ENCODE assay signal across 8 mouse cellular contexts in the genomic region with DNA sequence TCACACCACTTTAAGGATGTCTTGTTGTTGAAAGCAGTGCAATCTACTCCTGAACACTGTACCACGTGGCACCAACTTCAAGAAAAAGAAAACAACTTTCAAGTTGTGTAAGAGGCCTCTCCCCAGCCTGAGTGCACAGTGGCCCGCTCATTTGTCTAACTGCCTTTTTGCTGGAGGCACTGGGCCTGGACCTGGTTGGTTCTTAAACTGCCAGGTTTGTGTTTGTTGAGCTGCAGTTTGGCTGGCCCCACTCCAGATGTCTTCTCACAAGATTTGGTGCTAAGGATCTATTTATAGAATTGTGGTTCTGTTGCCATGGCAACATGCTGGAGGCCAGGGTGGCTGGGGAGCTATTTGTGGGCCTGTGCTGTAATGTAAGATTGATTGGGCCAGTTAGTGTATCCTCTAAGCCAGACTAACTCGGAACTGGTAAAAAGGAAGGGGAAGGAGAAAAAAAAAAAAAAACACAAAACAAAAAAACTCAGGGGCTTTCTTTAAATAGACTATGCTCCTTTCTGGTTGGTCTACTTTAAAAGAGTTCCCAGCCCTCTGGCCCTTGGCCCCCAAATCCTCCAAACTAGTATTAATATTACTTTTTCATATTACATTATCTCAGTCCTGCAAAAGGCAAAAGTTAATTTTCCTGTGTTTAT. TPM values are rescaled to one million over a fixed set of nuclear protein-coding genes. Genes with fewer than 3 reads are reported as not detected.
DNase-seq lines count a peak whose midpoint lies in the region; ATAC-seq and TF ChIP-seq lines count a peak whose summit lies in the region.

No protein-coding gene starts in this region.

- 30% methylated on average over 3 of the region's 3 CpGs for WGBS in hindbrain, embryonic 15.5 days

- H3K9ac ChIP-seq in hindbrain, embryonic 15.5 days: no peak overlapping the region

- peak overlapping the region; percentile 94 for H3K27ac ChIP-seq in gastrocnemius, adult 2 months
- peak overlapping the region; percentile 58 for H3K27ac ChIP-seq in hindbrain, embryonic 15.5 days (replicated peaks)

- intact Hi-C loops in gastrocnemius, adult 2 months (cut with DNase I): loop anchor here (2.0 kb wide), 1 partner anchor 71 kb away; the partner anchor contains the start of gene Nelfcd

- peaks cover 28% of the 10 kb centered on the region for H3K36me3 ChIP-seq in hindbrain, embryonic 15.5 days

- no peaks in the 10 kb centered on the region for H3K9me3 ChIP-seq in hindbrain, embryonic 15.5 days

- peaks cover 47% of the 10 kb centered on the region for H3K4me1 ChIP-seq in hindbrain, embryonic 15.5 days (replicated peaks)

- ATAC-seq in hindbrain, embryonic 15.5 days (ENCODE audit: low FRiP score, low read depth): peak; percentile 83
- ATAC-seq in erythroblast, adult 5-6 weeks (replicated peaks; ENCODE audit: low FRiP score, poor library complexity, severe bottlenecking): no peak

- H3K27me3 ChIP-seq in hindbrain, embryonic 15.5 days: no peaks in the 10 kb centered on the region

- H3K4me2 ChIP-seq in hindbrain, embryonic 15.5 days: peak overlapping the region; percentile 34; the same call in 1 of the 2 replicates

- no peak for TF ChIP-seq CTCF in gastrocnemius, adult 2 months (IDR thresholded peaks at IDR 0.05)

- peak overlapping the region; percentile 63 for H3K4me3 ChIP-seq in gastrocnemius, adult 2 months
- no peak overlapping the region for H3K4me3 ChIP-seq in hindbrain, embryonic 15.5 days

- peak; percentile 99 for DNase-seq in adipocyte (ENCODE audit: low spot score)
- DNase-seq in cerebellum, postnatal 14 days: peak; percentile 81
- DNase-seq in gastrocnemius, adult 2 months: peak; percentile 92
- peak; percentile 45 to 46 for DNase-seq in layer of hippocampus, postnatal 36 days
- DNase-seq in lung, postnatal 14 days: peak; percentile 86
- DNase-seq in retina, adult 2 months (ENCODE audit: low read depth, low spot score): peak; percentile 38

RNA-seq across cellular contexts. Expression of gene Gm20721, which starts 2.4 kb away (rescaled TPM):
- 1 to 10 TPM; 1.9 to 3.4 TPM for total RNA-seq in gastrocnemius, adult 2 months (2021)
- polyA plus RNA-seq in hindbrain, embryonic 15.5 days (2015; fragmentation: Nextera tagmentation; extraction: Ambion mirVana): 11.8 and 13.1 TPM in 2 replicates
- 1 to 10 TPM; 1.7 to 2.7 TPM for total RNA-seq in layer of hippocampus, postnatal 36 days (2021)
- total RNA-seq in erythroblast, adult 5-6 weeks (2015; ENCODE audit: low replicate concordance): not detected in 2 replicates
- 0.43 and 8.5 TPM in 2 replicates for total RNA-seq in erythroblast, adult 5-6 weeks (2017; ENCODE audit: low replicate concordance)

Comparison
In these comparisons a context has a peak if more than half of its experiments do, and no peak if none do; other contexts are left out.
1. DNase-seq: peak in every context shown above with its lines; median percentile 99 in adipocyte; 92 in gastrocnemius, adult 2 months; 86 in lung, postnatal 14 days; 81 in cerebellum, postnatal 14 days; 46 in layer of hippocampus, postnatal 36 days; 38 in retina, adult 2 months.